Mouse (Mus musculus) T-helper 1 cell (primary cell): Measurements from ENCODE around the gene Pno1.

ENCODE experiments used
- in situ Hi-C: fragments of 300-600 bp; cut with MboI, MseI; formaldehyde crosslinking; loops from one replicate; pipeline ENCODE4 v1.15.1; 2025; ENCODE audit warnings: high pct_unique_total_duplicates

Pno1 gene

DNA sequence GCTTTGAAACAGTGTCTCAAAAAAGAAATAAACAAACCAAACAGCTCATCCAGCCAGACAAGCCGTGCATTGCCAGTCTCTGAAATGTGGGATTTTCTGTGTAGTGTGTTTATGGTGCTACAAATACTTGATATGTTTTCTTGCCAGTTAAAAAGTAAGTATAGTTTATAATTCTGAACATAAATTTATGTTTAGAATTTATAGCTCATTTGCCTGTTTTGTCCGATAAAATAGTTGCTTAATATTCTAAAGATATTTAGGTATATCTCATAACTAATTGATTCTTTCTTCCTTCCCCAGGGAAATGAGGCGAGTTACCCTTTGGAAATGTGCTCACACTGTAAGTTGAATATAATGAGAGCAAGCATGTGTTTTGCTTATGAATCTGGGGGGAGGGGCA lies 29.6 kb downstream of the Pno1 start, which contains the start of gene Wdr92:
Wdr92 (plus strand) TSS at position 301 of the 400 bp plus-strand sequence.
- in situ Hi-C loops = no loop called here

DNA sequence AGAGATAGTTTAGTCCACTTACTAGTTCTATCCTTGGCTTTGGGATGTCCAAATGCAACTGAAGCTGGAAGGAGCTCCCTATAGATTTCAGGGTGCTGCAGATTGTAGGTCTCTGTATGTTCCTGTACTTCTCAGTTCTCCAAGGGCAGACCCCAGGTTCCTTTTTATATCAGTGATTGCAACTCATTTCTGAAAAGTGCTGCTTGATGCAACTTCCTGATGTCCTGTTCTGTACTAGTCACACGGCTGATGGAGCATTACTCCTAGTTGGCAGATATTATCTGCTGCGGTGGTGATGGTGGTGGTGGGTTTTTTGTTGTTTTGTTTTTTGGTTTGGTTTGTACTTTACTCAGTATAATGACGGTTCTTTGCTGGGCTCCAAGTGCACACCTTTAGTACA lies 30.6 kb downstream of the Pno1 start:
- in situ Hi-C loops = no loop called here

DNA sequence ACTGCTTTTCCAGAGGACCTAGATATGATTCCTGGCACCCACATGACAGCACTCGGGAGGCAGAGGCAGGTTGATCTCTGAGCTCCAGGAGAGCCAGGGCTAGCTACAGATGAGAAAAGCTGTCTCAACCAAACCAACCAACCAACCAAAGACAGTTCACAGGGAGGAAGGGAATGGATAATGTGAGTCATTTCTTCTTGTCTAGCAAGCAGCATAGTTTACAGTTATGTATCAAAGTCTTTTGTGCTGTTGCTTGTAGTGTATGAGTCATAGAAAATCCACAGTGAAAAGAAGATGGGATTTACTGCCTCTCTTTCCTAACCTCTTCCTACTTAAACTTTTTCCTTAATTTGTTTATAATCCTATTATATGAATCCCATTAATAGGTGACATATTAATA lies 34.7 kb downstream of the Pno1 start:
- in situ Hi-C loops = loop anchor here (5.0 kb wide), 1 partner anchor 224 kb away; the partner anchor contains the start of gene Fbxo48

DNA sequence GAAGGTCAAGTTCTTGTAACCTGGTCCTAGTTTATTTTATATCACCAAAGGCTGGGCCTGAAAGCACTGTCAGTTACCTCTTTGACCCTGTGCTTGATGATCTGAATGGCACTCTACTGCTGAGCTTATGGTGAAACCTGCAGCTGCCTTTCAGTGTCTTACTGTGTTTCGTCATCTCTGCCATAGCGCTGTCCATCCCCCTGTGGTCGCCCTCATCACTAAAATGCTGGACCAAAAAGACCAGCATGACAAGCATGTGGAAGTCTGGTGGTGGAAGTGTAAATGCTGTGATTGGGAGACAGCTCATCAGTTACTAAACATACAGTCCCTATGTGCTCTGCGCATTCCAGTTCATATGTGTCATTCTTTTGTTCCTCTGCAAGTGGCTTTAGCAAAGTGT lies 39.1 kb downstream of the Pno1 start:
- in situ Hi-C loops = no loop called here

DNA sequence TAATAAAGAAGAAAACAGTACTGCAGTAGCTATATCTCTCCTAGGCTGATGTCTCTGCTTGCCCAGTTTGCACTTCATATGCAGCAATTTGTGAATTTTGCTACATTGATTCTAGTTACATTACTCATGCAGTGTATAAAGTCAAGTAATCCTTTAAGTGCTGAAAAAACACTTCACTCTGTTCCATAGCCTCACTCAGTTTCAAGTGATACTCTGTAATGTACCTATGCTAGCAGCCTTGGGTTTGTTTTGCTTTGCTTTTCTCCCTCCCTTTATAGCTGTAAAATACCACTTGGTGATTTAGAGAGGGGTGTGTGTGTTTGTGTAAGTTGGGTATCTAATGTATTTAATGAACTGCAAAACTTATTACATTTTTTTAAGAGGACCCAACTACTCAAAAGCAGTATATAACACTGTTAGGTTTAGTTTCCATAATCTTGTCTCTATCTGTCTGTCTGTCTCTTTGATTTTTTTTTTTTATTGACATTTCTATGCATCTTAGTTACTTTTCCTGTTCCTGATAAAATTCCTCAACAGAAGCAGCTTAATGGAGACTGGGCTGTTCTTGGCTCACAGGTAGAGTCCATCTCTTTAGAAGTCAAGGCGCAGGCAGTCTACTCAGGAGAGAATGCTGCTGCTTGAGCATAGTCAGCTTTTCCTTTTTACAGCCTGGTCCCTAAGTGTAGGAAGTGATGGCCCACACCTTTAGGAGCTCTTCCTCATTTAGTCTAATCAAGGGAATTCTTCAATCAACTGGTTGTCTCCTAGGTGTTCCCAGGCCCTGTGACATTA lies 40.2 kb downstream of the Pno1 start:
- in situ Hi-C loops = no loop called here

DNA sequence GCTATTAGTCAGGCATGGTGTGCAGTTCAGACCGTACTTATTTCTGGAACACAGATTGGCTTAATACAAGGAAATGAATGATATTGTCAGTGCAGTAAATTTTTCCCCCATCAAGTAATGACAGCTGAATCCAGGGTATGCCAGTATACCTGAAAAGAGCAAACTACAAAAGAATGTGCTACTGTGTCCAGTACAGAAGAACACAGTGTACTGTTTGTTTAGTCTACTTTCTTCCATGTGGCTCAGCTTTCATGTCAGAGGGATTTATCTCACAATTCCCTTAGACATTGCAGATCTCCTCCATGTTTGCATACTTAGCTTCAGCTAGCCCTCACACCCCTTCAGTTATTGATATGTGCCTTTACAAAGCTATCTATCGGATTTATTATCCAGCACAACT lies 42.1 kb downstream of the Pno1 start:
- in situ Hi-C loops = no loop called here

DNA sequence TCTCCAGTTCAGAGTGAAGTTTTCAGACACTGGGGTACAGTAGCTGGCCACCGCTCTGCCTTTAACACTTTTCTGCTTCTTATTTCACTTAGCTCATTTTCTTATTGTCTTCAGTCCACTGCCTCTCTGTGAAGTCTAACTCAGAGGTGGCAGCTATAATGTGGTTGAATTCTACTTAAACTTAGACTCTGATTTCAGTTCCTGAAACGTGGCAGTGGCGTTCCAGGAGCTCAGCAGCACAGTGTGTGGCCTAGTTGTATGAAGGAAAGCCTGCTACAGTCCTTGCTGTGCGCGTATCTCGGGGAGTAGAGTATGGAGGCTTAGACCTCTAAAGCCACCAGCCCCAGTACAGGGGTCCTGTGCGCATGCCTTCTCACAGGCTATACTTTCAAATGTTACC lies 44.7 kb downstream of the Pno1 start:
- in situ Hi-C loops = no loop called here

DNA sequence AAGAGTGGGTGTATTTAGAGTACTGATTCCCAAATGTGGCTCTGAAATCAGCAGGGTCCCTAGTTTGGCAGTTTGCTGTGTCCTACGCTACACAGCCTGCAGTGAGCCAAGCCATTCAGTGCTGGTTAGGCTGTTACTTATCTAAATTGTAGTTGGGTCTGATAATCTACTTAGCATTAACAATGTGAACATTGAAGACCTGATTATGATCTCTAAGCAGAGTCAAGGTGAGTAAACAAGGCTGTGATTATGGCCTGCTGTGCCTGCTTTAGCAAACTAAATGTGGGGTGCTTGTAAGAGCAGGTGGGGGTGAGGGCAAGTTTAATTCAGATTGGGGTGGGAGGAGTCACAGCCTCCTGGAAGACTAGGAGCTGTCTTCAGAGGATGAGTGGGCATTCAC lies 47.4 kb downstream of the Pno1 start:
- in situ Hi-C loops = loop anchor here (5.0 kb wide), 1 partner anchor 48 kb away; the partner anchor contains the start of gene Pno1

DNA sequence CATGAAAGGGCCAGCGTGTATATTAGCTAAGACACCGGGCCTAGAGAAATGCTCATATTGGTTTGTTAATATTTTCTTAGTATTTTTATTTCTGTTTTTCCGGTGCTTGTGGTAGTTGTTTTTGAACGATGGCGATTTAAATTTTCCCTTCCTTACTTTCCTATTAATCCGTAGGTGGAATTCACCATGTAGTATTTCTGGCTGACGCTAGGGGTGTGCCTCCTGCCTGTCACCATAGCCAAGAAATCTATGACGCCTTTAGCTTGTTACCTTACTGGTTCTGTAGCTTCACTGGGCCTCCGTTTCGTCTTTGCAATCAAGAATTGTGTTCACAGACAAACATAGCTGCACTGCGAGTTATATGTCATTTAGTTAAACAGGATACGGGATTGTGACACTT lies 51.1 kb downstream of the Pno1 start:
- in situ Hi-C loops = loop anchor here (5.0 kb wide), 1 partner anchor 52 kb away; the partner anchor contains the start of gene Pno1

DNA sequence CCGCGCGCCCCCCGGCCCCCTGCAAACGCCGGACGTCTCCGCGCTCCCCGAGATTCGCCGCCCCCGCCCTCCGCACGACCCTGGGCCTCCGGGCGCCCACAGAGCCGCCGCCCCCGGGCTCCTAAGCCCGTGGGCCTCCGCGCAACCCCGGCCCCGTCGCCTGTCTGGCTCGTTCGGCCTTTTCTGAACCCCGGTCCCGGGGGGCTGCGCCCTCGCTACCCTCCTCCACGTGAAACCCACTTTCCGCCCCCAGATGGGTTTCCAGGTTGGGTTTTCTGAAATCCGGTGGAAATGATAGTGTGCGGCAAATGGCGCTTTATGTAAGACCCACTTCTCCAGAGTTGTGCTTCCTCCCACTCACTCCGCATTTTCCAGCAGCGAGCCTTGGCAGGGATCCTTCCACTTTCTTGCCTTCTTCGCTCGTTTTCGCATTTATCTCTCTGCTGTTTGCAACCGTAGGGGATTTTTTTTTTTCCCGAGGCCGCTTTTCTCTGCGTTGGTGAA lies 51.6 kb downstream of the Pno1 start:
- in situ Hi-C loops = loop anchor here (5.0 kb wide), 1 partner anchor 53 kb away; the partner anchor contains the start of gene Pno1

DNA sequence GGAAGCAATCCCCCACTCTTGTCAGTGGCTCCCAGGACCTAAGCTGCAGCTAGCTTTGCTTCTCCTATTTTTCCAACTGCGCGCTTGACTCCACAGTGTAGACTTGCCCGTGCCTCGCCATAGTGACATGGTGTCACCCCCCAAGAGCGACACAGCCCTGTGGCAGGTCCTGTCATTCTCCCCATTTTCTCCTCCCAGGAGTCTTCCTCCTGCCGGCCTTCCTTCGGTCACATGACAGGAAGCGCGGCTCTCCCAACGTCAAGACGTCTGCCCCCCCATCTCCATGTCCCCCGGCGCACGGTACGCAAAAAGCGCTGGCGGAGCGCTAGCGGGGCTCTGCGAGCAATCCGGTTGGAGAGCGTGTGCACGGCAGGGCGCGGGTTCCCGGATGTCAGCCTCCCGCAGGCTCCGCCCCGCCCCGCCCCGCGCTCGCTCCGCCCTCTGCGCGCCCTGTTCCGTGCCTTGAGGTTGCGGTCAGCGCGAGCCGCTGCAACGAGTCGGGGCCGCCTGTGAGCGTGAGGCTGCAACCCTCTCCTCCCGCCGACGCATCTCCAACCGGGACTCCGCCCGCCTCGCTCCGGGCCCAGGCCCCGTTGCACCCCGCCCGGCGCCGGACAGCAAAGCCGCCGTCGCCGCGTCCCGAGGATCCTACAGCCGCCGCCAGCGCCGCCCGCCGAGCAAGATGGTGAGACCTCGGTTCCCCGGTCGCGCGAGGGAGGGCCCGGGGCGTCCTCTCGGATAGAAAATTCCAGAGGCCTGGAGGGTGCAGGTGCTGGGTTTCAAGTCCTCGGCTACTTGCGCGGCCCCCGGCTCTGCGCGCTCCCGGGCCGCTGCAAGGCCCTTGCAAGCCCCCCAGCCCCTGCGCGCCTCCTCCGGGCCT lies 52.3 kb downstream of the Pno1 start, which contains the start of gene Ppp3r1:
Ppp3r1 (plus strand) TSS at position 406 of the 880 bp plus-strand sequence.
- in situ Hi-C loops = no loop called here
